Mouse (Mus musculus) lung, postnatal 0 days (tissue): ENCODE results near the gene Gm815.

Source experiments
- CTCF ChIP-seq: IDR thresholded peaks from 2 replicates; pipeline ENCODE4 v1.5.1; 2016; ENCODE audit warnings: antibody characterized with exemption, mild to moderate bottlenecking
- EP300 ChIP-seq: IDR thresholded peaks from 2 replicates; pipeline ENCODE4 v1.6.1; 2016; ENCODE audit warnings: antibody characterized with exemption, mild to moderate bottlenecking, control low read depth

DNA sequence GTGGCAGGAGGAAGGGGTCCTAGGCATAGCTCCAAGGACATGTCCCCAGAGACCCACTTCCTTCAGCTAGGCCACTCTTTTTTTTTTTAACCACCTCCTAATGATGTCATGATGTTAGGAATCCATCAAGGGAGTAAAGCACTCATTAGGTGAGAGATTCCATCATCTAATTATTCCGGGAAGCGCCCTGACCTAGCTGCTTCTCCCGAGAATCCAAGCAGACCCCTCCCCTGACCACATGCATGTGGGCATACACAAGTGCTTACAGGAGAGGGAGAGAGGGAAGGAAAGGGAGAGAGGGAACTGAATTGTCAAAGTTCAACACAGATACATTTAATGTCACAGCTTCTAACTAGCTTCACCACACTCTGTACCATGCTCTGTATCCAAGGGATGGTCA is 16.1 kb upstream of the Gm815 start:
- TF ChIP-seq CTCF (no peak), EP300 (no peak)
